Mouse (Mus musculus): ENCODE results near the gene Pcp4.

GRCm38 (mm10) chr16:96454086-96454485 lies 13.3 kb upstream of the Pcp4 start:
- TF ChIP-seq CTCF (IDR thresholded peaks at IDR 0.05; ENCODE audit: low read depth, low read length) (no peak), POLR2A (IDR thresholded peaks at IDR 0.05; ENCODE audit: extremely low read depth, insufficient read depth, low read length) (no peak)

All from liver, adult 2 months (tissue).